Mouse (Mus musculus) gastrocnemius, postnatal 10 days (tissue): ENCODE measurements around the gene Hist1h2bh. TPM values are rescaled to one million over a fixed set of nuclear protein-coding genes. Genes with fewer than 3 reads are reported as not detected.
"Not testable (repeated sequence)": the region's sequence is repeated elsewhere in the genome, so short reads cannot be mapped to it uniquely, and the experiment has no call there.

Experiments used
- DNase-seq: peaks from one replicate; pipeline ENCODE4 v3.0.0; 2021; ENCODE audit warnings: mixed read lengths
- total RNA-seq, 2 experiments: library from RNA; stranded (reverse); gene quantifications; 2 replicates each; pipeline ENCODE4 v1.2.3; 2021

The Hist1h2bh gene
- total RNA-seq, 2 experiments from 2014 or later: 11.8 to 13.3 TPM

DNA sequence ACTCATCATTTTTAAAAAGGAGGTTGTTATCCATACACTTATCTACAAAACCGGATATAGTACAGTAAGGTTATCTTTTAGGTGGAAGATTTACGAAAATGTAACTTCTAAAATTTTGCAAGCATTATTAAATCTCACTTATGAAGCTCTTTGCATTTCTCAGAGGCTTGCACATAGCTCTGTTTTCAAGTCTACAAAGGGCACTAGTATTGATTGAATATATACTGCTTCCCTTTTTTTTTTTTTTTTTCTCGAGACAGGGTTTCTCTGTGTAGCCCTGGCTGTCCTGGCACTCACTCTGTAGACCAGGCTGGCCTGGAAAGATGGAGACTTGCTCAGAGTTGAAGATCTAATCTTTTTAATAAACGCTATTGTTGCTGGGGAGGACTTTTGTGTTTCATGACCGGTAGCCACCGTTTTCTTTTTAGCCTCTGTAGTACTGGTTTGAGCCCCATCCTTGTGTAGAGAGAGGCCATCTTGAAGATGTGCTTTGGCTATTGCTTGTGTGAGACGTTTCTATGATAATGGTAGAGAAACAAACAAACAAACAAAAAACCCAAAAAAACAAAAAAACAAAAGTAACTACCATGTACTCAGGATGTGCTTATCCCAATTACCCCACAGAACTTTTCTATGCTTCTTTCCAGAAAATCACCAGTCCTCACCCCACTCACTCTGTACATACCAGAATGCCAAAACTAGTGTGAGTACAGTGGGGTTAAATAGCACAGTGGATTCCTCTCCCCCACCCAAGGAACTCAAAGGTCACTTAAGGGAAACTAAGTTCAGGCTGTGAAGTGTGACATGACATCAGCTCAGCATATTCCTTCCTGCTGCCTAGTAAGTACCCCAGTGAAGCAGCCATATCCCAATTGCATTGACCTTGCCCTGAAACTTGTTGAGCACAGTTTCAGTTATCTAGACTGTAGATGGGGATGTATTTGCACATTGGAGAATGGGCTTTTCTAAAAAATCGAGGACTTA is 9.0 kb upstream of the Hist1h2bh start:
- DNase-seq: no peak

DNA sequence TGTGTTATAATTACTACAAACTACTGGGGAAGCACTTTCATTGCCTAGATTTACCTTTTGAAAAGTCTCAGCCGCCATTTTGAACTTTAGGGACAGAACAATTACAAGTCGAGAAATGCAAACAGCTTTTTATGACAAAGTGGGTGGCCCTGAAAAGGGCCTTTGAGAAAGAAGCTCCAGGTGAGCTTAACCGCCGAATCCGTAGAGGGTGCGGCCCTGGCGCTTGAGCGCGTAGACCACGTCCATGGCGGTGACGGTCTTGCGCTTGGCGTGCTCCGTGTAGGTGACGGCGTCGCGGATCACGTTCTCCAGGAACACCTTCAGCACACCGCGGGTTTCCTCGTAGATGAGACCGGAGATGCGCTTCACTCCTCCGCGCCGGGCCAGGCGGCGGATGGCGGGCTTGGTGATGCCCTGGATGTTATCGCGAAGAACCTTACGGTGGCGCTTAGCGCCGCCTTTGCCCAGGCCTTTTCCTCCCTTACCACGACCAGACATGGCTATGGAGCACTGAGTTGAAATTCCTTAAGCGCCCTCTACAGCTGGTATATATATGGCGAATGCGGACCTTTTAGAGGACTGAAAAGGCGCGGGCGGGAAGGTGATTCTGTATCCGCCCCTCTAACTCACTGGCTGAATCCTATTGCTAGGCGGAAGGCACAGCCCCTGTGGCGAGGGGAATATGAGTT is 8.1 kb upstream of the Hist1h2bh start, which contains the start of gene Hist1h4f:
Gene Hist1h4f (minus strand): TSS at position 503 of the 689 bp plus-strand sequence.
- peak; percentile 55 for DNase-seq

DNA sequence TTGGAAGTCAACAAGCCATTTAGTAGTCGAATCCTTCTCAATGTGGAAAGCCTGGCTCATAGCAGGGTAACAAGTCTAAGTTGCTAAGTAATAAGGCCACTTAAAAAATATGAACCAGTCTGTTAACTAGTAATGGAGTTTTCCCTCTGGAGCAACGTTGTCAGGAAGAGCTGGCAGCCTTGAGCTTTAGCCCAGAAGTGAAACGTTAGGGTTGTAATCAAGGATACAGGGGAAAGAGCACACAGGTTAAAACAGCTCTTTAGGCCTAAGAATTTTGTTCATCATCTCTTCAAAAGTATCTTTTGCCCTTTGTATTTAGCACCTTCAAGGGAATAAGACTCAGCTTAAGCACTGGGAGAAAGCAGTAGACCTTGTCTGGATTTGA is 7.6 kb upstream of the Hist1h2bh start:
- no peak for DNase-seq

DNA sequence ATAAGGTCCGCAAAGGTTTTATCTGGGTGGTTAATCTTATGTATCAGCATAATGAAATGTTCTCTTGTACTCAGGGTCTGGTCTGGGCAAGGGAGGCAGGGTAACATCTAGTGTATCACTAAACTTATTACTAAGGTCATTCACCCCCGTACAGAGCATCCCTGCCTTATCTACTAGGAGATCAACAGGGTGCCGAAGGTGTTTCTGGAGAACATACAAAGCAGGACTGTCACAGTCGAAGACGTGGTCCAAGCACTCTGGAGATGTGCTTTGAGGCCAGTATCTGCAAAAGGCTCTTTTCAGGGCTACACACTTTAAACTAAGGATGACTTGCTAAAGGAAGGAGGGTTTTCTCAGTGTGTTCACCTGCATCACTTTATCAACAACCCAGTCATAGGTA is 3.5 kb upstream of the Hist1h2bh start:
- DNase-seq: no peak

DNA sequence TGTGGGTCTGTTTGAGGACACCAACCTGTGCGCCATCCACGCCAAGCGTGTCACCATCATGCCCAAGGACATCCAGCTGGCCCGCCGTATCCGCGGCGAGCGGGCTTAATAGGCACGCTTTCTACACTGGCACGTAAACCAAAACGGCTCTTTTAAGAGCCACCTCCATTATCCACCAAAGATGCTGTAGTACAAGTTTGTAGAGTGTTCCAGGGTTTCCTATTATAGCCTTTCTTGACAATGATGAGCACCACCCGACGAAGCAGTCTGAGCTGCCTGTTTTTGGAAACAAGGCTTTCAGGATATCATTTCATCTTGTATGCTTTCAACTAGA is 1.6 kb upstream of the Hist1h2bh start:
- DNase-seq: not testable (repeated sequence)

DNA sequence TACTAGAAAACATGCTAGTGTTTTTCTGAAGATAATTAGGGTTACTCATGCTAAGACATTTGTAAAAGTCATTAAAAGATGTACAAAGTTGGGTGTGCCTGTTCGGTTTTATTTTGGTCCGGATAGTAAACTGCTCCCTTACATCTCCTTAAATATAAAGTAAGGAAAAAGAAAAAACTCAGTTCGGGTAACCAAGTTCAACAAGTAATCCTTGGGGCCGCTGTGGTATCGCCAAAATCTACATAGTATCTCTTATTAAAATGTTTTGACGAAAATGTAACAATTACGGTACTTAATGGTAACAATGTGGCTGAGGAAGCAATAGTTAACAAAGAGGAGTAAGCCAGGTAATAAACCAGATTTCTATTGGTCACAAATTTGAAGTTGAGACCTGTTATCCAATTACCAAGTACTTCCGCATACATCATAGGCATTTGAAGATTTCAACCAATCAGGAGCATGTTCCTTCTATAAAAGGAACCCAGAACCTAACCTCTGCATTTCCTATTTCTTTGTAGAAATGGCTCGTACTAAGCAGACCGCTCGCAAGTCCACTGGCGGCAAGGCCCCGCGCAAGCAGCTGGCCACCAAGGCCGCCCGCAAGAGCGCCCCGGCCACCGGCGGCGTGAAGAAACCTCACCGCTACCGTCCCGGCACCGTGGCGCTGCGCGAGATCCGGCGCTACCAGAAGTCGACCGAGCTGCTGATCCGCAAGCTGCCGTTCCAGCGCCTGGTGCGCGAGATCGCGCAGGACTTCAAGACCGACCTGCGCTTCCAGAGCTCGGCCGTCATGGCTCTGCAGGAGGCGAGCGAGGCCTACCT is 984 bp upstream of the Hist1h2bh start, which contains the start of gene Hist1h3f:
Gene Hist1h3f (plus strand): TSS at position 88 of the 822 bp plus-strand sequence.
- peak; percentile 40 for DNase-seq

DNA sequence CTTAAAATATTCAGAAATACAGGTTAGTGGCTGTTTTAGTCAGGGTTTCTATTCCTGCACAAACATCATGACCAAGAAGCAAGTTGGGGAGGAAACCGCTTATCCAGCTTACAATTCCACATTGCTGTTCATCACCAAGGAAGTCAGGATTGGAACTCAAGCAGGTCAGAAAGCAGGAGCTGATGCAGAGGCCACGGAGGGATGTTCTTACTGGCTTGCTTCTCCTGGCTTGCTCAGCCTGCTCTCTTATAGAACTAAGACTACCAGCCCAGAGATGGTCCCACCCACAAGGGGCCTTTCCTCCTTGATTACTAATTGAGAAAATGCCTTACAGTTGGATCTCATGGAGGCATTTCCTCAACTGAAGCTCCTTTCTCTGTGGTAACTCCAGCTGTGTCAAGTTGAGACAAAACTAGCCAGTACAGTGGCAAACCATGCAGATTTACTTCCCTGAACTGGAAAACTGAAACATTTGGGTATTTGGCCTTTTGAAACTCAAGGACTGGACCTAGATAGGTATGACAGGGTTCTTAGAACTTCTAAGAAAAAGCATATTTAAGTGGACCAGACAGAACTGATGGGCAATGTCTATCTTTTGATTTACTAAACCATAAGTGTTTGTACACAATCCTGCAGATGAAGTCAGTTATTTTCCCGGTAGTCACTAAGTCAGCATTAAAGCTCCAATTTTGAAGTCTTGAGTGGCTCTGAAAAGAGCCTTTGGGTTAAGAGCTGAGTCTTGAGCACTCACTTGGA is 789 bp downstream of the Hist1h2bh start:
- DNase-seq: not testable (repeated sequence)

DNA sequence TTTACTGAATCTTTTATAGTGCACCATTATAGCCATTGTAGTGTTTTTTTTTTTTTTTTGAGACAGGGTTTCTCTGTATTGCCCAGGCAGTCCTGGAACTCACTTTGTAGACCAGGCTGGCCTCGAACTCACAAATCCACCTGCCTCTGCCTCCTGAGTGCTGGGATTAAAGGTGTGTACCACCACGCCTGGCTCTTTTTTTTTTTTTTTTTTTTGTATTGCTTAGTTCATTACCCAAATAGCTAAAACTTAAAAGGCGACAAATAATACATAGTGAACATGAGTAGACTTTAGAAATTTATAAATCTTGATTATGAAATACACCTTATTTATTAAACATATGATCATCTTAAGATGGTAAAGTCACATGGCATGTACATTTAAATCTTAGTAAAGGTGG is 1.7 kb downstream of the Hist1h2bh start:
- no peak for DNase-seq

DNA sequence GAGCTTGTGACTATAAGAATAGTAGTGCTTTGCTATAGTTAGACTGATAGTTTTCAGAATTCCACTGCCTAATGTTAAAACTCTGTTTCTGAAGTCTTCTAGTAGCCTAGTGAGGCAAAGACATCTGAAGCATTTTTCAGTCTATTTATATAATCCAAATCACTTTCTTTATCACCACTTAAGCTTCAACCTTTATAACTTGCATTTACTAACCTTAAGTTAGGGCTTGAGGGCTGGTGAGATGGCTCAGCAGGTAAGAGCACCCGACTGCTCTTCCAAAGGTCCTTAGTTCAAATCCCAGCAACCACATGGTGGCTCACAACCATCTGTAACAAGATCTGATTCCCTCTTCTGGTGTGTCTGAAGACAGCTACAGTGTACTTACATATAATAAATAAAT is 3.4 kb downstream of the Hist1h2bh start:
- DNase-seq: not testable (repeated sequence)

DNA sequence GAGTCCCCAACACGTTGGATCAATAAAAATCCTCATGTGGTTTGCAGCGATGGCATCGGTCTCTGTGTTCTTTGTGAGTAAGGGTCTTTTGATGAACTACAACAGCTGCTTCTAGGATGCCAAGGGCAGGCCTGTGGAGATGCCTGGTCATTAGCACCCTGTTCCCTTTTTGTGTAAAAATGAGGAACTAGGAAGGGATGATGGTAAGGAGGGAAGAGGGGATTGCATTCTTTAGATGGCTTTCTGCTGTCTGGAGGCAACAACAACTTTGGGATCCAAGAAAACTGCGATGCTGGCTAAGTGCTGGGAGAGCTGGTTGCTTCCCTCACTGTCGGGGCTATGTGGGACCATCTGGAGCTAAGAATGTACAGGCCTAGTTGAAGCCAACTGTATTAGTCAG is 4.9 kb downstream of the Hist1h2bh start:
- no peak for DNase-seq

DNA sequence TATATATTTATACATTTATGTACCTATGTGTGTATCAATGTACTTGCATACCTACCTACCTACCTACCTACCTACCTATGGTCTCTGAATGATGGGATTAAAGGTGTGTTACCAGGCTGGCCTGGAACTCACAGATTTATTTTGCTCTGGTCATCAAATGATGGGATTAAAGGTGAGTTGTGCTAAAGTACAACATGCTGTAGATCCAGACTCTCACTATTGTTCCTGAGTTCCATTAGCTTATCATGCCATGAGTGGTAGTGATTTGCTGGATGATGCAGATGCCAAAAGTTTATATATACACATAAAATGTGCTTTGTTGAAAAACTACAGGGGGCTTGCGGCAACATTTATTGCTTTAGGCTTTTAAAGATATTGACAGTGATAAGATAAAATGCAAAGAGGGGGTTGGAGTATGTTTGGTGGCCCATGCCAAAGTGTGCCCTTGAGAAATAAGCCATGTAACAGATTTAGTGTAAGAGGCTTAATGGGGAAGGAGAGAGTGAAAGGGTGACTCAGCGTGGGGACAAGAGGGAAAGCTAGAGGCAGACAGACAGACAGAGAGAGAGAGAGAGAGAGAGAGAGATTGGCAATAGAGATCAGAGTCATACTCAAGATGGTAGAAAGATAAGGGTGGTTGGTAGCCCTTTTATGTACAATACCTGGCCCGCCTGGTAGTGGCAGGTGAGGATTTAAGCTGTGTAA is 6.0 kb downstream of the Hist1h2bh start:
- DNase-seq: no peak

DNA sequence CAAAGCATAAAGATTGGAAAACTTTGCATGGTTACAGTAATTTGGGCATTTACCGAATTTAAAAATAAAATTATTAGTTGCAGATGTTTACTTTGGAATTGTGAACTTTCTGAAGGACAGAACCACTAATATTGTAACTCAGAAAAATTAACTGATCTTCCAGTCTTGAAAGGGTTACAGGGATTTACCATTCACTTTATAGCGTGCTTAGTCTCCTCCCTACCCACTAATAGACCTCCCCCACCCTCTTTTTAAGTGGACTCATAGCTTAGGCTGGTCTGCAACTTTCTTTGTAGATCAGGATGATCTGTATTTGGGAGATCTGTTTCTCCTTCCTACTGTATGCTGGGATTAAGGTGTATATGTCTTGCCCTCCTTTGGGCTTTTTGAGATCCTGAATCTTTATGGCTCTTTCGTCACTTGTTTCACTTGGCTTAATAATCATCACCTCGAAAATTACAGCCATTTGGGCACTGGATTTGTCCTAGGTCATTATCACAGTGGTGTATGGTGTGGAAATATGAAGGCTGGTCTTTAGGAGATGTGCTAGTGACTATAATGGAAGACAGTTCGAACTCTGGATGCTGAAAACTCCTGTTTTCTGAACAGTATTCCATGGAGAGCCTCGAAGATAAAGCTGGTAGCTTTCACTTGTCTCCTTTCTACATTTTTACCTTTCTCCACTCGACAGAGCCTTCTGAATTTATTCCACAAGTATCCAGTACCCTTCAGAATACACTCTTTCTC is 6.9 kb downstream of the Hist1h2bh start:
- DNase-seq: no peak

DNA sequence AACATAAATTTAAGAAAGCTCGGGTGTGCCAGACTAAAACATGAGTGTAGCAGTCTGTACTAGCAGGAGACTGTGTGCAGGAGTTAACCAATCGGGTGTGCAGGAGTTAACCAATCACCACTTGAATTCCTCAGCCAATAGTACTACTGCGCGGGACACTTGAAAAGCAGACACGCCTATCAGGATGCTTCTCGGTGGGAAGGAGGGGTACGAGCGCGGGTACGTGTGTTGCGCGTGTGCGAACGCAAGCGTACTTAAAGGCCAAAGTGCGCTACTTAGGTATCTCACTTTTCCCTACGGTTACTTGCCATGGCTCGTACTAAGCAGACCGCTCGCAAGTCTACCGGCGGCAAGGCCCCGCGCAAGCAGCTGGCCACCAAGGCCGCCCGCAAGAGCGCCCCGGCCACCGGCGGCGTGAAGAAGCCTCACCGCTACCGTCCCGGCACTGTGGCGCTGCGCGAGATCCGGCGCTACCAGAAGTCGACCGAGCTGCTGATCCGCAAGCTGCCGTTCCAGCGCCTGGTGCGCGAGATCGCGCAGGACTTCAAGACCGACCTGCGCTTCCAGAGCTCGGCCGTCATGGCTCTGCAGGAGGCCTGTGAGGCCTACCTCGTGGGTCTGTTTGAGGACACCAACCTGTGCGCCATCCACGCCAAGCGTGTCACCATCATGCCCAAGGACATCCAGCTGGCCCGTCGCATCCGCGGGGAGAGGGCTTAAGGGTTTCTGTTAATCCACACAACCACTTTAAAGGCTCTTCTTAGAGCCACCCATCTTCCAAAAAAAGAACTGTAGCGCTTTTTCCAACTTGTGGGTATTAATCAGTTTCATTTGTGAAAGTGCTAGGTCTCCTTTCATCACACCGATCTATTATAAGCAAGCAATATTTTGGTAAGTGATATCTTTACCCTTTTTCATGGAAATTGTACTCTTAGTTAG is 7.8 kb downstream of the Hist1h2bh start, which contains the start of gene Hist1h3g:
Gene Hist1h3g (plus strand): TSS at position 286 of the 939 bp plus-strand sequence.
- DNase-seq: peak; percentile 75

DNA sequence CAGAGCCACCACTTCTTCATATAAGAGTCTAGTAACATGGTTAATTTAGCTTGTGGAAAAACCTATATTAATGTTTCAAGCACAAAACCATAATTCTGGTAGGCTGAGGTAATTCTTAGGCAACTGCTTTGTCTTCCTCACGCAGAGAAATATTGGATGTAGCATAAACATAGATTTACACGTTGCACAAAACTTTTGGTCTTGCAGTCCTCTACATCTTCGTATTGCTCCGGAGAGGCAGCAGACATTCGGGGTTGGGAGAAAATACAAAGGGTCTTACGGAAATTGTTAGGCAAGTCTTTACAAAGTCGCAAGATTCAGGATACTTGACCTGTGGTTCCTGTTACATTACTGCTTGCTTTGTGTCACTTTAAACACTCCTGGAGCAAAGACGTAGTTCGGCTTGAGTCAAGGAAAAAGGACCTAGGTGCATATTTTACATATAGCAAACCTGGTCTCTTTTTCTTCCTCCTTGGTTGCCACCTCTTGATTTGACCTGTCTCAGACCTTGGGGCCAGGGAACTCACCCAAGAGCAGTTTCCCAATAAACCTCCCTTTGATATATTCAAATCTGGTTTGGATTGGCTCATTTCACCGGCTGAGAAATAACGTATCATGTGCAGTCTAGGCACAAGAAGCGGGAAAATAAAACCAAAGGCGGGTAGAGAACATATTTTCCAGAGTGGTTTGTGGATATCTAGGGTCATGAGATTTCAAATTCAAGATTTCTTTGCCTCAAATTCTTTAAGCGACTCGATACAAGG is 8.6 kb downstream of the Hist1h2bh start:
- no peak for DNase-seq

DNA sequence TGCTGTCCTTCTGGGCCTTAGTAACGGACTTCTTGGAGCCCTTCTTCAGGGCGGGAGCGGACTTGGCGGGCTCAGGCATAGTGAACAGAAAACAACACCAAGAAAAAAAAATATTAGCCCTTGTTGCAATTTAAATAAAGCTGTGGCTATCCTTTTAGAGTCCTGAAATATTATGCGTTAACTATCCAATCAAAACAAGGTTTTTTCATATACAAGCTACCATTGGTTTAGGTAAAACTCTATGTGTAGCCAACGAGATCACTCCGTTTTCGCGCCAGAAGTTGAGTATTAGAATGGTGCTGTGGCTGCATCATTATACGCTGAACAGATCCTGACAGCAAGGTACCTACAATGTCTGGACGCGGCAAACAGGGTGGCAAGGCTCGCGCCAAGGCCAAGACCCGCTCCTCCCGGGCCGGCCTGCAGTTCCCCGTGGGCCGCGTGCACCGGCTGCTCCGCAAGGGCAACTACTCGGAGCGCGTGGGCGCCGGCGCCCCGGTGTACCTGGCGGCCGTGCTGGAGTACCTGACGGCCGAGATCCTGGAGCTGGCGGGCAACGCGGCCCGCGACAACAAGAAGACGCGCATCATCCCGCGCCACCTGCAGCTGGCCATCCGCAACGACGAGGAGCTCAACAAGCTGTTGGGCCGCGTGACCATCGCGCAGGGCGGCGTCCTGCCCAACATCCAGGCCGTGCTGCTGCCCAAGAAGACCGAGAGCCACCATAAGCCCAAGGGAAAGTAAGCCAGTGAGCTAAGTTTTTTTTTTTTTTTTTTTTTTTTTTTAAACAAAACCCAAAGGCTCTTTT is 9.4 kb downstream of the Hist1h2bh start, which contains the start of gene Hist1h2af:
Gene Hist1h2af (plus strand): TSS at position 347 of the 808 bp plus-strand sequence.
- not testable (repeated sequence) for DNase-seq

DNA sequence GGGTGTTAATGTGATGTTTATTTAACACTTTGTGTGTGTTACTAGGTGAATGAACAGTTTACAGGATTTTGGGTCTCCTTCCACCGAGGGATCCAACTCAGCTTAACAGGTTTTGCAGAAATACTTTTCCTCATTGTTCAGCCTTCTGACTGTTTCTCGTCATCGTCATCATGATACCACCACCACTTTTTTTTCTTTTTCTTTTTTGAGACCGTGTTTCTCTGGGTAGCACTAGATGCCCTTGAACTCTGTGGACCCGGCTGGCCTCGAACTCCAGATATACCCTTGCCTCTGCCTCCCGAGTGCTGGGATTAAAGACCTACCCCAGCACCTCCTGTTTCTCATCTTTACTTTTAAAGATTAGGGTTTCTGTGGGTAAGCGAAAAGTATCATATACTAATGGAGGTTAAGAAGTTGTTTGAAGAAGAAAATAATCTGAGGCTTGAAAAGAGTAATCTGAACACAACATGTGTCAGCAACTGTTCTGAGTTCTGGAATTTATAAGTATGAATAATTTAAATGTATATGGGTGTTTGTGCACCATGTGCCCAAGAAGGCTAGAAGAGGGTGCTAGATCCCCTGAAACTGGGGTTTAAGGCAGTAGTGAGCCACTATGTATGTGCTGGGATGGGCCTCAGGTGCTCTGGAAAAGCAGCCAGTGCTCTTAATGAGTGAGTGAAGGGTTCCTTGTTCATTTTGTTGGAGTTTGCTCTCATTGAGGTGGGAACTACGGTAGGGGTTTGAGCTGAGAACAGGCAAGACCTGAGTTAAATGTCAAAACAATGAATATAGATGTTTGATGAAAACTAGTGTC is 10.7 kb downstream of the Hist1h2bh start:
- no peak for DNase-seq
